Mouse (Mus musculus) G1E (cell line): ENCODE measurements around the gene Rab2b.

Experiments used
- CTCF ChIP-seq: IDR thresholded peaks from 2 replicates; pipeline ENCODE4 v1.5.1; 2012; ENCODE audit warnings: low read depth, low read length, inconsistent platforms, mixed read lengths
- GATA1 ChIP-seq: IDR thresholded peaks from 2 replicates; pipeline ENCODE4 v1.6.1; 2012; ENCODE audit warnings: borderline replicate concordance, low read length, inconsistent platforms, mixed read lengths
- GATA2 ChIP-seq: IDR thresholded peaks from 2 replicates; pipeline ENCODE4 v1.6.1; 2012; ENCODE audit warnings: low read depth, low read length, inconsistent platforms, borderline replicate concordance
- POLR2AphosphoS5 ChIP-seq: IDR thresholded peaks from 2 replicates; pipeline ENCODE4 v1.6.1; 2012; ENCODE audit warnings: low read depth, low read length, inconsistent platforms; ENCODE audit not compliant: insufficient replicate concordance
- TAL1 ChIP-seq: conservative IDR thresholded peaks from 2 replicates; pipeline ENCODE4 v1.6.1; 2012; ENCODE audit warnings: low read depth, low read length, inconsistent platforms, mixed read lengths

DNA sequence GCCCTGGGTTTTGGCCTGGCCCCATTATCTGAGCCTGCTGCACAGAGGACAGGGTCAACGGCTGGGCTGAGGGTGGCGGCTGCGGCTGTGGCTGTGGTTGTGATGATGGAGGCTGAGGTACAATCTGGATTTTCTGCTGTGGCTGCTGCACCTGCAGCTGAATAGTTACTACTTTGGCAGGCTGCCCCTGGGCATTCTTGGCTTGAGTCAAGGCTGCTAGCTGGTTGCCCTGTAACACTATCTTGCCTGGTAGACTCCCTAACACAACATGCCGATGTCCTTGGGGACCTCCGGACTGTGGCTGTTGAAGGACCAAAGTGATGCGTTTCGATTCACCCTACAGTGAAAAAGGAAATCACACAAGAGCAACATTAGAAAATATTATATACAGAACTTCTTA lies 44.2 kb downstream of the Rab2b start:
- TF ChIP-seq CTCF (no peak), POLR2AphosphoS5 (no peak), GATA1 (no peak), GATA2 (no peak), TAL1 (no peak)
